Mouse (Mus musculus): ENCODE measurements around the gene Morn4. TPM values are rescaled to one million over a fixed set of nuclear protein-coding genes. Genes with fewer than 3 reads are reported as not detected.
"Not testable (repeated sequence)": the region's sequence is repeated elsewhere in the genome, so short reads cannot be mapped to it uniquely, and the experiment has no call there.

The Morn4 gene
- polyA plus RNA-seq, 1 experiment from 2014 or later = 30.0 TPM

DNA sequence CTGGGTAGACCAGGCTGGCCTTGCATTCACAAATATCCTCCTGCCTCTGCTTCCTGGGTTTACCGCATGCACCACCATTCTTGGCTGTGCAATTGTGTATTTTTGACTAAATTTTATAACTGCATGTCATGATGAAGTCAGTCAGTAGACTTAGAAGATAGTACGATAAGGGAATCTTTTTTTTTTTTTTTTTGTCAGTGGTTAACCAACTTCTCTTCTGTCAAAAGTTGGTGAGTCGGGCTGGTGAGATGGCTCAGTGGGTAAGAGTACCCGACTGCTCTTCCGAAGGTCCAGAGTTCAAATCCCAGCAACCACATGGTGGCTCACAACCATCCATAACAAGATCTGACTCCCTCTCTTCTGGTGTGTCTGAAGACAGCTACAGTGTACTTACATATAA is 4.5 kb downstream of the Morn4 start:
- not testable (repeated sequence) for H3K36me3 ChIP-seq; H3K4me2 ChIP-seq (replicated peaks); H3K27ac ChIP-seq (replicated peaks); H3K9ac ChIP-seq; H3K9me3 ChIP-seq (replicated peaks); H3K27me3 ChIP-seq; H3K4me1 ChIP-seq; ATAC-seq (ENCODE audit: insufficient number of reproducible peaks, low FRiP score, low TSS enrichment, low read depth); H3K4me3 ChIP-seq (replicated peaks)
- WGBS = 91% methylated on average over 5 of the region's 5 CpGs

DNA sequence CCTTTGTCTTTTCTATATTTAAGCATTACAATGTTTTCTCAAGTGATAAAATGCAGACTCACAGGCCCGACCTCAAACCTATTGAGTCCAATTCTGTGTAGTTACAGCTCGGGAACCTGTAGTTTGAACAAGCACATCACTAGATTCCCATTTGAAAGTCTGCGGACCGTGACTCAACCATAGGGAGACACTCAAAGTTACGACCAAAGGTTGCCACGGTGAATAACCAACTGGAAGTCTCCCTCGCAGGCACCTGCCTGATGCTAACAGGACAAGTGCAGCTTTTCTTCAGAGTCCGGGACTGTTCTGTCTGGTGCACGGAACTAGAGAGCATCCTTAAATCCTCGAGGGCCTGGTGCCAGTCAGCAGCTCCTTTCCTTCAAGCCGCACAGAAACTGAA is 5.7 kb downstream of the Morn4 start:
- Histone ChIP-seq H3K36me3 (peaks cover 16% of the 10 kb centered on the region), H3K27me3 (no peaks in the 10 kb centered on the region), H3K4me2 (replicated peaks) (no peak overlapping the region), H3K4me1 (peaks cover 1% of the 10 kb centered on the region), H3K9ac (no peak overlapping the region), H3K27ac (replicated peaks) (no peak overlapping the region), H3K9me3 (replicated peaks) (no peaks in the 10 kb centered on the region), H3K4me3 (replicated peaks) (no peak overlapping the region)
- WGBS = 85% methylated on average over 11 of the region's 11 CpGs
- no peak for ATAC-seq (ENCODE audit: insufficient number of reproducible peaks, low FRiP score, low TSS enrichment, low read depth)

DNA sequence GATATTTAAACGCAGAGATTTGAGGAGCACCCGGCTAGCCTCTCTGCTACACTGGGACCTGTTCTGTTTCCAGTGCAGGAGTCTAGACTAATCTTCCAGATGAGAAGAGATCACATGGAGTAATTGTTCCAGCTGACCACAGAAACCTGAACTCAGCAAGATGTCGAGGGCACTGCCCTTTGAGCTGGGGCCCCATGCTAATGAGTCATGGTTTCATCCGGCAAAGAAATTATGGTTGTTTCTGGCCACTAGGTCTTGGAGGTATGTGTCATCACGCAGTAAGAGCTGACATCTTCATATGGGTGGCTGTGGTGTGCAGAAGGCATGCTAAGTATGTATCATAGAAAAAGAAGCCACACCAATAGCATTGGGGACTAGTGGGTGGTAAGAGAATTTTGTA is 6.2 kb downstream of the Morn4 start:
- ATAC-seq (ENCODE audit: insufficient number of reproducible peaks, low FRiP score, low TSS enrichment, low read depth) = no peak
- H3K27me3 ChIP-seq = no peaks in the 10 kb centered on the region

DNA sequence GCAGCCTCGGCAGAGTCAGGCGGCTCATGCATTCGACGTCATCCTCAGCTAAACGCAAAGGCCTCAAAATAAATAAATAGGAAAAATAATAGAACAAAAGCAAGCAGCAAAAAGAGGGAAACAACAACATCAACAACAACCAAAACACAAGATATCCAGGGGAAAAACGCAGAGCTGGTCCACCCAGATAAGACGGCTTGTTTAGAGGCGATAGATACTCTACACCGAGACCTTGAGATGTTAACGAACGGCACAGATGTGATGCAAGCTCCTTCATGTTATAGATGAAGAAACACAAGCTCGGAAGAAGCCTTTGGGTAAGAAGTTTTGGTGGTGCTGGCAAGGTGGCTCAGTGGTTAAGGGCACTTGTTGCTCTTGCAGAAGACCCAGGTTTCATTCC is 7.2 kb downstream of the Morn4 start:
- ATAC-seq (ENCODE audit: insufficient number of reproducible peaks, low FRiP score, low TSS enrichment, low read depth) = no peak
- H3K4me1 ChIP-seq = no peaks in the 10 kb centered on the region
- no peaks in the 10 kb centered on the region for H3K27me3 ChIP-seq
- 92% methylated on average over 12 of the region's 12 CpGs for WGBS
- no peak overlapping the region for H3K27ac ChIP-seq (replicated peaks)
- no peaks in the 10 kb centered on the region for H3K9me3 ChIP-seq (replicated peaks)
- H3K9ac ChIP-seq = no peak overlapping the region
- peaks cover 26% of the 10 kb centered on the region for H3K36me3 ChIP-seq
- H3K4me3 ChIP-seq (replicated peaks) = no peak overlapping the region
- no peak overlapping the region for H3K4me2 ChIP-seq (replicated peaks)

More for the DNA sequence above, 6.2 kb downstream of the Morn4 start:
- Histone ChIP-seq H3K36me3 (peaks cover 21% of the 10 kb centered on the region), H3K27ac (replicated peaks) (no peak overlapping the region), H3K4me3 (replicated peaks) (no peak overlapping the region), H3K4me2 (replicated peaks) (no peak overlapping the region), H3K4me1 (no peaks in the 10 kb centered on the region), H3K9me3 (replicated peaks) (no peaks in the 10 kb centered on the region), H3K9ac (no peak overlapping the region)
- 67% methylated on average over 5 of the region's 5 CpGs for WGBS

DNA sequence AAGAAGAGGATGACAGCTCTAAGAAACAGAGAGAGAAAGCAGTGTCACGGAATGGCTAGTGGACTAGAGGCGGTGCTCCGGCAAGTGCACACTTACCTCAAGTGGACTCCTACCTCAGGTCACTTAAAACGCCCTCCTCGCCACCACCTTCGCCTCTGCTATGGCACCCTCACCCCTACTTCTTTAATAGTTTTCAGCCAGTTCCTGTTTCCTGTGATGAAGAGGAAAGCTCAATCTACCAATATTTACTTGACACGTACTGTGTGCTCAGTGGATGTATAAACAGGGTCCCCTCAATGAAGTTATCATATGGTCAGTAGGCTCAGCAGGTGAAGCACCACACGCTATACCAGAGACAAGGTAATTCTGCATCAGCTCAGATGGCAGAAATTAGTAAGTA is 7.6 kb downstream of the Morn4 start:
- Histone ChIP-seq H3K27me3 (no peaks in the 10 kb centered on the region), H3K9me3 (replicated peaks) (no peaks in the 10 kb centered on the region), H3K9ac (no peak overlapping the region), H3K4me1 (no peaks in the 10 kb centered on the region), H3K36me3 (peaks cover 26% of the 10 kb centered on the region), H3K27ac (replicated peaks) (no peak overlapping the region), H3K4me2 (replicated peaks) (no peak overlapping the region), H3K4me3 (replicated peaks) (no peak overlapping the region)
- no peak for ATAC-seq (ENCODE audit: insufficient number of reproducible peaks, low FRiP score, low TSS enrichment, low read depth)
- WGBS = 93% methylated on average over 8 of the region's 8 CpGs

DNA sequence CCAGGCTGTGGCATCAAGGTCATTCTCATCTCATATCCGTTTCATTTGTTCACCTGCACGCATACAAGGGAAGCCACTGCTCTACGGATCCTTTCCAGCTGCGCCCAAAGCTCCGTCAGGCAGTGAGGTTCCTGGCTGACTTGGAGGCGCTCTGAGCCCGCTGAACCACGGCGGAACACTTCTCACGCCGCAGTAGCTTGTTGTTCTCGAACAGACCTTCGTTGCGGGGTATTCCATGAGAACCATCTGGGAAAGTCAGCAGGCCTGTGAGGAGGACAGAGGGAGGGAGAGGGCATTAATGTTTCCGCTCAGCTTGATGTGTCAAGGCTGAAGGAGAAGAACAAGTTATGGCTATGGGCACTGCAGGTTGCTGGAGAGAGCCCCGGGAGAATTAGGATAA is 10.2 kb downstream of the Morn4 start:
- Histone ChIP-seq H3K4me1 (no peaks in the 10 kb centered on the region), H3K4me3 (replicated peaks) (no peak overlapping the region), H3K27me3 (no peaks in the 10 kb centered on the region), H3K9me3 (replicated peaks) (no peaks in the 10 kb centered on the region), H3K27ac (replicated peaks) (no peak overlapping the region), H3K9ac (no peak overlapping the region), H3K4me2 (replicated peaks) (no peak overlapping the region), H3K36me3 (peaks cover 26% of the 10 kb centered on the region)
- ATAC-seq (ENCODE audit: insufficient number of reproducible peaks, low FRiP score, low TSS enrichment, low read depth) = no peak
- 89% methylated on average over 16 of the region's 16 CpGs for WGBS

DNA sequence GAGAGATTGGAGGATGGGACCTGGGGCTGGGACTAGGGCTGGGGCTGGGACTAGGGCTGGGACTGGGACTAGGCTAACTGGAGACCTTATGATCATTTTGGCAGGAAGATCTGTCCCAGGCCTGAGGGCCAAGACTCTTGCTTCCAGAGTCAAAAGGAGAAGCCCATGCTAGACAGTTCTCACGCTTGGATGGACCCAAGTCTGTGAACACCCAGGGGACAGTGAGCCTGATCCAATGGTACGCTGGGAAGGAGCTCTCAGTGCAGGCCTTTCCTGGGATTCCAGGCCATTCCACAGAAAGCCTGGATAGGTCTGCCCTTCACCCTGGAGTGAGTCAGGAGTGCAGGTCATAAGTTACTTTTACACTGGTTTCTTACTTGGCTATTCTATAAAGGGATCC is 11.1 kb downstream of the Morn4 start:
- Histone ChIP-seq H3K9me3 (replicated peaks) (no peaks in the 10 kb centered on the region), H3K27me3 (no peaks in the 10 kb centered on the region), H3K4me2 (replicated peaks) (no peak overlapping the region), H3K36me3 (peaks cover 26% of the 10 kb centered on the region), H3K4me1 (no peaks in the 10 kb centered on the region), H3K4me3 (replicated peaks) (no peak overlapping the region), H3K9ac (no peak overlapping the region), H3K27ac (replicated peaks) (no peak overlapping the region)
- ATAC-seq (ENCODE audit: insufficient number of reproducible peaks, low FRiP score, low TSS enrichment, low read depth) = no peak; the same call in 1 of the 2 replicates
- whole genome bisulfite sequencing = 87% methylated on average over 2 of the region's 2 CpGs

DNA sequence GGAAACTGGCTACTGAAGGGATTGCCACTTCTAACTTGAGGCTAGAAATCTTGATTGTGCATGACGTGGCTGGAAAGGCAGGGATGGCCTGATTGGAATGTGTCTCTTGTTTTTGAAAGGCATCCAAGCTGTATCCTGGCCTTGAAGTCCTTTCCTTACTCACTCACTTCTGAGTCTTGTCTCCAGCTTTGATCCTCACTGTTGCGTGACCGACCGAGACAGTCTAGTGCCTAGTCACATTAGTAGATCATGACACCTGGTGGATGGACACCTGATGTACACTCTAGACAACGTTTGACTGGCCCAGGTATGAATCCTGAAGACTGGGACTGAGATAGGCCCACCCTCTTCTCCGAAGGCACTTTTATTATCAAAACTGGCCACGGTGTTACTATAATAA is 13.4 kb downstream of the Morn4 start:
- no peak for ATAC-seq (ENCODE audit: insufficient number of reproducible peaks, low FRiP score, low TSS enrichment, low read depth)
- no peaks in the 10 kb centered on the region for H3K4me1 ChIP-seq
- no peak overlapping the region for H3K27ac ChIP-seq (replicated peaks)
- H3K9me3 ChIP-seq (replicated peaks) = no peaks in the 10 kb centered on the region
- H3K9ac ChIP-seq = no peak overlapping the region
- H3K36me3 ChIP-seq = peaks cover 23% of the 10 kb centered on the region
- no peaks in the 10 kb centered on the region for H3K27me3 ChIP-seq
- no peak overlapping the region for H3K4me3 ChIP-seq (replicated peaks)
- 78% methylated on average over 7 of the region's 7 CpGs for WGBS
- no peak overlapping the region for H3K4me2 ChIP-seq (replicated peaks)

DNA sequence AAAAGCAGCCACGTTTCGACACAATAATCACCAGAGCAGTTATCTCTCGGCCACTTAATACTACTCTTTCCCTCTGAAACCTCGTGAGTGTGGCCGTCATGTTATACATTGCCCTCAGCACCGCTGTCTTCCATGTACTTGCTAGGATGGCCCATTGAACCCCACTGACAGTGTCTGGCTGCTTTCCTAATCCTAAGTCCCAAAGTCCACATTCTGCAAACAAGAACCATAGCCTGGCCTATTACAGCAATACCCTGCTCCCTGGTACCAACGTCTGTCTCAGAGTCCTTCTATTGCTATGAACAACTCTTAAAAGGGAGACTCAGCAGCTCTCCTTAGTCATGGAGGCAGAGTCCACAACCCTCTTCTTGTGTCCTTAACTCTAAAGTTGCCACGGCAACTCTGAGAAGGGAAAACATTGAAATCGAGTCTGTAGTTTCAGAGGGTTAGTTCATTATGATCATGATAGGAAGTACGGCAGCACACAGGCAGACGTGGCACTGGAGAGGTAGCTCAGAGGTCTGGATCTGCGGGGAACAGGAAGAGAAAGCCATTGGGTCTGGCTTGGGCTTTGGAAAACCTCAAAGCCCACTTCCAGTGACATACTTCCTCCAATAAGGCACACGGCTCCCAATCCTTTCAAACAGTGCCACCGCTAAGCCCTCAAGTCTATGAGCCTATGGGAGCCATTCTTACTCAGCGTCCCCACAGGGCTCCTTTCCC is 14.1 kb downstream of the Morn4 start:
- no peak overlapping the region for H3K27ac ChIP-seq (replicated peaks)
- peaks cover 23% of the 10 kb centered on the region for H3K36me3 ChIP-seq

DNA sequence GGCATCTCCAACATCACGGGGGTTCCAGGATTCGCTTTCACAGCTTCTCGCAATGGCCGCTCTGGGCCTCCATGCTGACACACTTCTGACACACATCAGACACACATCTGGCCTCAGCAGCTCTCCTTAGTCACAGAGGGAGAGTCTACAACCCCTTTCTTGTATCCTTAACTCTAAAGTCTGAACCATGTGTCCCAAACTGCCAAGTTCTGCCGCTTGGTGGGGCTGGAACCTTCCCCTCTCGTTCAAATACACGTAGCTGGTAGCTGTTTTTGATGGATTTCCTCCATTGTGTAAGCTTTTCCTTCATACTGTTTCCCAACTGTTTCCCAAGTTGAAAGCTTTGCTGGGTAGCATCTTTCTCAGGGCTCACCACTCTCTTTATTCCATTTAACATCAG is 14.9 kb downstream of the Morn4 start:
- Histone ChIP-seq H3K4me1 (no peaks in the 10 kb centered on the region), H3K36me3 (peaks cover 17% of the 10 kb centered on the region), H3K9me3 (replicated peaks) (no peaks in the 10 kb centered on the region), H3K27ac (replicated peaks) (no peak overlapping the region), H3K9ac (no peak overlapping the region), H3K4me3 (replicated peaks) (no peak overlapping the region), H3K27me3 (no peaks in the 10 kb centered on the region), H3K4me2 (replicated peaks) (no peak overlapping the region)
- no peak for ATAC-seq (ENCODE audit: insufficient number of reproducible peaks, low FRiP score, low TSS enrichment, low read depth)
- WGBS = 68% methylated on average over 7 of the region's 7 CpGs

More for the DNA sequence above, 14.1 kb downstream of the Morn4 start:
- H3K4me3 ChIP-seq (replicated peaks) = no peak overlapping the region
- no peak for ATAC-seq (ENCODE audit: insufficient number of reproducible peaks, low FRiP score, low TSS enrichment, low read depth)
- H3K4me2 ChIP-seq (replicated peaks) = no peak overlapping the region
- H3K9ac ChIP-seq = no peak overlapping the region
- no peaks in the 10 kb centered on the region for H3K4me1 ChIP-seq
- 81% methylated on average over 15 of the region's 15 CpGs for WGBS
- H3K27me3 ChIP-seq = no peaks in the 10 kb centered on the region
- no peaks in the 10 kb centered on the region for H3K9me3 ChIP-seq (replicated peaks)

DNA sequence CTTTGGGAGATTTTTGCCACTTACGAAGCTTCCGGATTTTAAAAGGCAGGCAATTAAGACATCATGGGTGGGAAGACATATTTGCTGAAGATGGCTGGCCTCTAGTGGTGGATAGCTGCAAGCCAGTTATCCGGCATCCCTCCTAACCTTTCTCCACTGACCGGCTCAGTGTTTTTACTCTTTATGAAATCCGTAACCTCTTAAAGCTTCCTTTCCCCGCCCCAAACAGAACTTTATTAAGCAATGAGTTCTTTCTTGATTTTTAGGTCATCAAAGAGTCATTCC is 17.0 kb downstream of the Morn4 start:
- ATAC-seq (ENCODE audit: insufficient number of reproducible peaks, low FRiP score, low TSS enrichment, low read depth) = no peak
- WGBS = 56% methylated on average over 6 of the region's 6 CpGs
- Histone ChIP-seq H3K36me3 (no peaks in the 10 kb centered on the region), H3K4me3 (replicated peaks) (no peak overlapping the region), H3K4me1 (no peaks in the 10 kb centered on the region), H3K9me3 (replicated peaks) (no peaks in the 10 kb centered on the region), H3K9ac (no peak overlapping the region), H3K4me2 (replicated peaks) (no peak overlapping the region), H3K27me3 (no peaks in the 10 kb centered on the region), H3K27ac (replicated peaks) (no peak overlapping the region)

DNA sequence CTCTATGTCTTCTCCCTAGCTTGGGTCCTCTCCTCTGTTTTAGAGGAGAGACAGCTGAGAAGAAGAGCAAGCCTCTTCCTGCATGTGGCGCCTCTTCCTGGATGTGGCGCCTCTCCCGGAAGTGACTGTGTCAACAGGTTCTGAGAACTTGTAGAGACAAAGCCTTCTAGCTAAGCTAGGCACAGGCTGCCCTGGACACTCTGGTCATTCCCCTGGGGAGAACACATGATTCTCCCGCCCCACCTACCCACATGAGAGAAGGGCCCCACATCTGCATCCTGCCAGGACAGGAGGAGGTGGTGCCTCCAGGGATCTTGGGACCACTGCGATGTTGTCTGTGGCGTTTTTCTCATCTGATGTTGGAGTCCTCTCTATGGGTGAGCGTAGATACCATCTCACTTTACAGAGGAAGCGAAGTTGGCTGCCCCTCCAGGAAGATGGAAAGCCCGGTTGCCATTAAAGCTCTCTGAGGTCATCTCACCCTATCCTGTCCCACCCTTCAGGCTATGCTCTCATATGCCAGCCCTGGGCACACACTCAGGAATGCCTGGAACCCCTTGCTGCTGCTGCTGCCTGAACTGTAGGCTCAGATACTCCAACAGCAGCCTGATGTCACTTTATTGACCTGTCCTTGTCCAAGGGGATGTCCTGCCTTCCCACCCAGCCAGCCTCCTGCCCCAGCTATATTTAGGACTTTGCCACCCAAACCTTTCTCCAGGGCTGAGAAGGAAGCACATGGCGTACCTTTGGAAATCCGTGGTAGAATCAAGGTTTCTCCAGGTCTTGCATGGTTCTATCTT is 17.5 kb downstream of the Morn4 start:
- H3K27ac ChIP-seq (replicated peaks) = no peak overlapping the region
- WGBS = 68% methylated on average over 11 of the region's 11 CpGs
- H3K9ac ChIP-seq = no peak overlapping the region
- no peaks in the 10 kb centered on the region for H3K4me1 ChIP-seq
- H3K36me3 ChIP-seq = no peaks in the 10 kb centered on the region
- ATAC-seq (ENCODE audit: insufficient number of reproducible peaks, low FRiP score, low TSS enrichment, low read depth) = no peak
- H3K9me3 ChIP-seq (replicated peaks) = no peaks in the 10 kb centered on the region
- no peak overlapping the region for H3K4me2 ChIP-seq (replicated peaks)
- H3K27me3 ChIP-seq = no peaks in the 10 kb centered on the region
- no peak overlapping the region for H3K4me3 ChIP-seq (replicated peaks)

Data from embryonic facial prominence, embryonic 15.5 days (tissue).